Mouse (Mus musculus): ENCODE measurements at regions not wholly inside any gene's neighbourhood (a gene's known extent, or its start where the extent isn't known, plus 50 kb on each side); places are given as distances from the start of the nearest gene placed in this dataset.
"Not testable (repeated sequence)": the region's sequence is repeated elsewhere in the genome, so short reads cannot be mapped to it uniquely, and the experiment has no call there.

GRCm38 (mm10) chr16:12699557-12699956 lies 409.9 kb upstream of the Ercc4 start:
- DNase-seq (ENCODE audit: low read depth, low spot score), result no peak

- DNase-seq (ENCODE audit: low read depth, low spot score), result no peak
Measured at GRCm38 (mm10) chr16:12700088-12700487, 409.4 kb upstream of the Ercc4 start.

- no peak for DNase-seq (ENCODE audit: low read depth, low spot score)
Measured at GRCm38 (mm10) chr16:12703818-12704590, 405.5 kb upstream of the Ercc4 start.

GRCm38 (mm10) chr16:12706907-12707306 lies 402.6 kb upstream of the Ercc4 start:
- no peak for DNase-seq (ENCODE audit: low read depth, low spot score)

GRCm38 (mm10) chr16:12721368-12721767 lies 388.1 kb upstream of the Ercc4 start:
- DNase-seq (ENCODE audit: low read depth, low spot score), result not testable (repeated sequence)

- no peak for DNase-seq (ENCODE audit: low read depth, low spot score)
Measured at GRCm38 (mm10) chr16:12726043-12726442, 383.4 kb upstream of the Ercc4 start.

- not testable (repeated sequence) for DNase-seq (ENCODE audit: low read depth, low spot score)
Measured at GRCm38 (mm10) chr16:12730167-12730730, 379.2 kb upstream of the Ercc4 start.

- no peak for DNase-seq (ENCODE audit: low read depth, low spot score)
Measured at GRCm38 (mm10) chr16:12731588-12731987, 377.9 kb upstream of the Ercc4 start.

GRCm38 (mm10) chr16:12742472-12742871 lies 367.0 kb upstream of the Ercc4 start:
- no peak for DNase-seq (ENCODE audit: low read depth, low spot score)

- DNase-seq (ENCODE audit: low read depth, low spot score), result no peak
Measured at GRCm38 (mm10) chr16:12753181-12753580, 356.3 kb upstream of the Ercc4 start.

- DNase-seq (ENCODE audit: low read depth, low spot score), result no peak
Measured at GRCm38 (mm10) chr16:12754361-12754760, 355.1 kb upstream of the Ercc4 start.

- DNase-seq (ENCODE audit: low read depth, low spot score), result no peak
Measured at GRCm38 (mm10) chr16:12758594-12758993, 350.9 kb upstream of the Ercc4 start.

GRCm38 (mm10) chr16:12764166-12764565 lies 345.3 kb upstream of the Ercc4 start:
- DNase-seq (ENCODE audit: low read depth, low spot score), result no peak

GRCm38 (mm10) chr16:12764608-12765007 lies 344.9 kb upstream of the Ercc4 start:
- no peak for DNase-seq (ENCODE audit: low read depth, low spot score)

GRCm38 (mm10) chr16:12766846-12767245 lies 342.6 kb upstream of the Ercc4 start:
- no peak for DNase-seq (ENCODE audit: low read depth, low spot score)

- DNase-seq (ENCODE audit: low read depth, low spot score), result no peak
Measured at GRCm38 (mm10) chr16:12768161-12768895, 341.2 kb upstream of the Ercc4 start.

- no peak for DNase-seq (ENCODE audit: low read depth, low spot score)
Measured at GRCm38 (mm10) chr16:12770482-12770881, 339.0 kb upstream of the Ercc4 start.

GRCm38 (mm10) chr16:12772535-12772934 lies 336.9 kb upstream of the Ercc4 start:
- no peak for DNase-seq (ENCODE audit: low read depth, low spot score)

GRCm38 (mm10) chr16:12775876-12776275 lies 333.6 kb upstream of the Ercc4 start:
- DNase-seq (ENCODE audit: low read depth, low spot score), result no peak

GRCm38 (mm10) chr16:12779079-12779478 lies 330.4 kb upstream of the Ercc4 start:
- no peak for DNase-seq (ENCODE audit: low read depth, low spot score)

- DNase-seq (ENCODE audit: low read depth, low spot score), result no peak
Measured at GRCm38 (mm10) chr16:12780635-12781034, 328.8 kb upstream of the Ercc4 start.

GRCm38 (mm10) chr16:12785828-12786227 lies 323.7 kb upstream of the Ercc4 start:
- no peak for DNase-seq (ENCODE audit: low read depth, low spot score)

- DNase-seq (ENCODE audit: low read depth, low spot score), result no peak
Measured at GRCm38 (mm10) chr16:12798523-12798922, 311.0 kb upstream of the Ercc4 start.

Measured in brain, embryonic 18.5 days (tissue).